Mouse (Mus musculus) cortical plate, adult 2 months (tissue): ENCODE results near the gene Gm11985. TPM values are rescaled to one million over a fixed set of nuclear protein-coding genes. Genes with fewer than 3 reads are reported as not detected.
"Not testable (repeated sequence)": the region's sequence is repeated elsewhere in the genome, so short reads cannot be mapped to it uniquely, and the experiment has no call there.

Source experiments
- H3K27ac ChIP-seq: fragments of 200-500 bp; 2 replicates; pipeline ENCODE4 v1.5.1; 2012; ENCODE audit warnings: low read length, control low read depth, inconsistent platforms; ENCODE audit not compliant: insufficient read depth
- H3K4me1 ChIP-seq: fragments of 200-500 bp; 2 replicates; pipeline ENCODE4 v1.6.1; 2011; ENCODE audit warnings: low read length; ENCODE audit not compliant: control insufficient read depth, insufficient read depth
- H3K4me3 ChIP-seq: fragments of 200-500 bp; 2 replicates; pipeline ENCODE4 v1.5.1; 2011; ENCODE audit warnings: mild to moderate bottlenecking, low read length, control low read depth; ENCODE audit not compliant: insufficient read depth
- CTCF ChIP-seq: fragments of 200-500 bp; IDR thresholded peaks from 2 replicates; pipeline ENCODE4 v1.5.1; 2011; ENCODE audit warnings: mild to moderate bottlenecking, control low read depth, low read length; ENCODE audit not compliant: insufficient read depth; ENCODE audit errors: extremely low read depth
- POLR2A ChIP-seq: fragments of 200-500 bp; IDR thresholded peaks from 2 replicates; pipeline ENCODE4 v1.6.1; 2011; ENCODE audit warnings: mild to moderate bottlenecking, low read length, control low read depth; ENCODE audit not compliant: insufficient read depth; ENCODE audit errors: extremely low read depth
- polyA plus RNA-seq: library from polyadenylated mRNA; depleted of rRNA; stranded (reverse); fragments of >200 nt; gene quantifications from 2 replicates; pipeline ENCODE4 v1.2.3, GENCODE M21; 2012

The Gm11985 gene
- polyA plus RNA-seq, 1 experiment, result not detected

DNA sequence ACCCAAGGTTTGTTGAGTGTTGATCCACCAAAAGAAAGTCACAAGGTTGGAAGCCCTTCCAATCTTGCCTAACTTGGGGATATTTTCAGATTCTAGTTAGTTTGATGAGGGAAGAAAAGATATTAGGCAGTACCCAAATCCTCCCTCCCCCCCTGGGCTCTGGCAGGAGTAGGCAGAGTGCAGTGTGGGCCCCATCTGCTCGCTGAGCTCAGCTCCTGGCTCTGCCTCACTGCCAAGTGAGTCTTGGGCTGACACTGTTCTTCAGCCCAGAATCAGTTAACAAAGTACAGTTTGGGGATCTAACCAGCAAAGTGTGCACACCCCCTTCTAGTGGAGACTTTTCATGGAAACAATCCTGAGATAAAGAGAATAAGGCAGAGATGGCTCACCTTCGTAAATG lies 37.8 kb upstream of the Gm11985 start:
- H3K4me3 ChIP-seq, result no peak overlapping the region
- TF ChIP-seq POLR2A (no peak), CTCF (no peak)
- H3K27ac ChIP-seq, result no peak overlapping the region
- 0 out of 2 replicates have a peak, but pooled peaks cover 2% of the 10 kb centered on the region for H3K4me1 ChIP-seq

GRCm38 (mm10) chr11:7221826-7222225 lies 33.5 kb upstream of the Gm11985 start:
- H3K27ac ChIP-seq, H3K4me1 ChIP-seq, H3K4me3 ChIP-seq: not testable (repeated sequence)

- Histone ChIP-seq H3K4me1 (no peaks in the 10 kb centered on the region; the same call in 1 of the 2 replicates), H3K27ac (no peak overlapping the region), H3K4me3 (no peak overlapping the region)
- TF ChIP-seq CTCF (peak; percentile 61), POLR2A (no peak)
These were observed 27.3 kb upstream of the Gm11985 start for GRCm38 (mm10) chr11:7215703-7216102.

DNA sequence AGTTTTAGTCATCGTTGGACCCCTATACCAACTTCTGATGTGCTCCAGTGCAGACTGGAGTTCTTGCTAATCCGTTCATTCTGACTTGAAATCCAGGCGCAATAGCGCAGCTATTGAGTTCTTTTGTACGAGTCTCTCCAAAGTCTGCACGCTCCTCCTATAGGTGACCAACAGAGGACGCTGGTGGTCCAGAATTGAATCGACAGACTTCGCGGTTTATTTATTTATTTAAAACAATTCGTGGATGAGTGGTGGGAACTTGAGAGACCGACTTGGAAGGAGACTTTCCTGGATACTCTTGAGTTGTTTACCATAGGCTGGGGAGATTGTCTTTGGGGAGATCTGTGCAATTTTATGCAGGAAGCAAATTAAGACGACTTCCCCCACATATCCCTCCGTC lies 26.4 kb upstream of the Gm11985 start:
- TF ChIP-seq CTCF (peak; percentile 81), POLR2A (no peak)
- Histone ChIP-seq H3K4me3 (peak overlapping the region; percentile 50; the same call in 1 of the 2 replicates), H3K27ac (no peak overlapping the region)

DNA sequence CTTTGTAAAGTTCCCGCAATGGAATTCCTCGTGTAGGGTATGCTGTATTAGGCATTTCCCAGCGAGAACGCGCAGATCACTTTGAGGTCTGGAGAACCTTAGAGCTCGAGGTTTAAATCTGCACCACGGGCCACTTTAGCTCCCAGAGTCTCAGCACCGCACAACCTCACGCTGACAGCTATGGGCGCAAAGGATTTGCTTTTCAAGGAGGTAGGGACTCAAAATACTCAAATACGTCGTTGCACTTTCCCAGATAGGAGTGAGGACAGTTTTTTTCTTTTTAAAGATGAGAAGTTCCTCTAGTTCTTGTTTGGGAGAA lies 25.9 kb upstream of the Gm11985 start:
- TF ChIP-seq CTCF (no peak), POLR2A (no peak)
- Histone ChIP-seq H3K27ac (no peak overlapping the region), H3K4me3 (peak overlapping the region; percentile 50)

More for the DNA sequence above, 26.4 kb upstream of the Gm11985 start:
- H3K4me1 ChIP-seq, result no peaks in the 10 kb centered on the region; the same call in 1 of the 2 replicates

DNA sequence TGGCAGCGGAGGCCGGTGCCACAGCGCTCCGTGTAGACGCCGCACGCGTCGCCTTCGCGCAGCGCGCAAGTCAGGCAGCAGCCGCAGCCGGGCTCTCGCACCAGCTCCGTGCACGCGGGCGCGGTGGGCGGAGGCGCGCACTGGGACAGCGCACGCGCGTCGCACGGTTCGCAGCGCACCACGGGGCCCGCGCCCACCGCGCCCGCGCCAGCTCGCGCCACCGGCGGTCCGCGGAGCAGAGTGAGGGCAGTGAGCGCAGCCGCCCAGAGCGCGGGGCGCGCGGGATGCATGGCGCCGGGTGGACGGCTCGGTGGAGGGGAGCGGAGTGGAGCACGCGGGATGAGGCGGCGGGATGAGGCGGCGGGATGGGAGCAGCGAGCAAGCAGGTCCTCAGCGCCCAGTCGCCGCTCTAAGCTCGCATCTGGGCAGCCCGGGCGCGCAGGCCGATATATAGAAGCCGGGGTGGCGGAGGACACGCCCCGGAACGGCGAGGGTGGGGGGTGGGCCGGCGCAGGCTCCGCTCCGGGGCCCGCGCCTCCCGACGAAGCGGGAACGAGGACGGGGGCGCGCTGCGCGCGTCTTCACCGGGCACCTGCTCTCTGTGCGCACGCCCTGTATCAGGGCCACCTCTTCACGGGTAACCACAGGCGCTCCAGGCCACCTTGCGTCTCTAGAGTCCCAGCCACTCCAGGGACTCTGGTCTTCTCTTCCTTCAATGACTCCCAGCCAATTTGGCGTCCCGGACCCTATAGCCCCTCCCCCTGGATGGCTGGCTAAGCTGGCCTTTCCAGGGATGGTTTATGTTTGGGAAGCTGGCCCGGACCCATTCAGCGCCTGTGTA lies 25.4 kb upstream of the Gm11985 start, which contains the start of gene Igfbp3:
Gene Igfbp3, minus strand, starts transcription at position 423 of the 841 bp plus-strand sequence.
- Histone ChIP-seq H3K4me3 (peak within 1 kb of the TSS; percentile 50), H3K4me1 (no peaks in the 10 kb centered on the region; the same call in 1 of the 2 replicates), H3K27ac (peak within 1 kb of the TSS; percentile 93)
- TF ChIP-seq CTCF (no peak), POLR2A (peak; percentile 22; the same call in 1 of the 2 replicates)

More for the DNA sequence above, 25.9 kb upstream of the Gm11985 start:
- H3K4me1 ChIP-seq, result no peaks in the 10 kb centered on the region; the same call in 1 of the 2 replicates

GRCm38 (mm10) chr11:7213161-7213500 lies 24.8 kb upstream of the Gm11985 start:
- TF ChIP-seq CTCF (no peak), POLR2A (no peak)
- peak overlapping the region; percentile 50 for H3K4me3 ChIP-seq
- H3K27ac ChIP-seq, result no peak overlapping the region
- H3K4me1 ChIP-seq, result no peaks in the 10 kb centered on the region; the same call in 1 of the 2 replicates

DNA sequence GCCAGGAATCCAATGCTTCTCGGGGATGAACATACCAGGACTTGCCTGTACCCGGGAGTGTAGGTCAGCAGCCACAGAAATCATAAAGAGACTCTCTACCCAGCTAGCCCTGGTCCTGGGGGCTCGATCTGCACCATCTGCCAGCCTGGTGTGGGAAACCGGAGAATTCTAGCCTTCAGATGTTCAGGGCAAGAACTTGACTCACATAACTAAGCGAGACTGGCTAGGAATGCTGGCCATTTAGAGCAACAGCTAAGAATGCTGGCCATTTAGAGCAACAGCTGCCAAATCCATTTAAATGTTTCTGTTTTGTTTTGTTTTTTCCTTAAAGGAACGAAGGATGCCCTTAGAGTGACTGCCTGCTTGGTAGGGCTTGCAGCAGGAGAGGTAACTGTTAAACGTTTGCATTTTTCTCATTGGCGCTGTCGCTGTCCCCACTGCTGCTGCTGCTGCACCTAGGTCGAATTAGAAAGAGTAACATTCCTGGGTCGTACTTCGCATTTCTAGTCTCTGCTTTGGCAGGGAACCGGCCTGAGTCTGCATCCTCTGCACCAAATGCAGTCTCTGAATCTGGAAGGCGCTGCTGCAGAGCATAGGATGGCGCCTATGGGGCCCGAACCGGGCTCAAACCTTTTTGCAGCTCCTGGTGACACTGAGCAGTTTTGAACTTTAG lies 23.9 kb upstream of the Gm11985 start:
- Histone ChIP-seq H3K4me1 (no peaks in the 10 kb centered on the region; the same call in 1 of the 2 replicates), H3K27ac (no peak overlapping the region), H3K4me3 (peak overlapping the region; percentile 50)
- TF ChIP-seq CTCF (no peak), POLR2A (no peak)

GRCm38 (mm10) chr11:7211211-7211610 lies 22.8 kb upstream of the Gm11985 start:
- no peak for TF ChIP-seq CTCF
- TF ChIP-seq POLR2A, result no peak
- Histone ChIP-seq H3K4me1 (no peaks in the 10 kb centered on the region; the same call in 1 of the 2 replicates), H3K4me3 (no peak overlapping the region), H3K27ac (no peak overlapping the region)
